Mouse (Mus musculus): Measurements from ENCODE around the gene Gss. TPM values are rescaled to one million over a fixed set of nuclear protein-coding genes. Genes with fewer than 3 reads are reported as not detected.
A peak's percentile ranks its signal among the peaks of the same experiment; 100 is the strongest.

Gss gene
- polyA plus RNA-seq, 1 experiment from 2014 or later = 49.3 TPM

DNA sequence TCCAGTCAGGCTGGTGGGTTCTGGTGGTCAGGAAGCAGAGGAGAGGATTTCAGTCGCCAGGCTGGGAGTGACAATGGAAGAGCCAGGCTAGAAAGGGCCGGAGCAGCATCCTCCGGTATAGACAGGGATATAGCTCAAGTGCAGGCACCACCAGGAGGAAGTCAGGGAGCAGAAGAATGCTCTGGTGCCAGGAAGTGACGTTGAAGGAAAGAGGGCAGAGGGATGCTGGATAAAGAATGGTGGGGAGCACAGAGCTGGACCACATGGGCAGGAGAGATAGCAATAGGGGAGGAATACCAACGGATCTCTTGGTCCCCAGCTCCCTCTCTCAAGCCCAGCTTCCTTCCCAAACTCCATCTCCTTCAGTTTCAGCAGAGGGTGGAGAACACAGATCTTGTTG, 79.1 kb downstream of the Gss start:
- DNase-seq = no peak
- Histone ChIP-seq H3K36me3 (replicated peaks; ENCODE audit: insufficient read depth, low read length) (no peaks in the 10 kb centered on the region), H3K9ac (replicated peaks) (no peak overlapping the region), H3K4me1 (ENCODE audit: insufficient read depth) (peaks cover 12% of the 10 kb centered on the region; the same call in 1 of the 2 replicates), H3K4me2 (ENCODE audit: low read depth, low read length) (no peak overlapping the region), H3K9me3 (ENCODE audit: low read length) (no peaks in the 10 kb centered on the region), H3K27me3 (ENCODE audit: insufficient read depth, low read length) (peaks cover 28% of the 10 kb centered on the region), H3K27ac (ENCODE audit: low read depth) (no peak overlapping the region), H3K4me3 (ENCODE audit: low read depth, low read length) (no peak overlapping the region)
- no peak for TF ChIP-seq CTCF (IDR thresholded peaks at IDR 0.05; ENCODE audit: low read depth)
- TF ChIP-seq EP300 (IDR thresholded peaks at IDR 0.05; ENCODE audit: low read depth) = no peak
- ATAC-seq = no peak
- 42% methylated on average over 5 of the region's 5 CpGs for WGBS (ENCODE audit: insufficient replicate concordance)

MicroRNA genes within 50 kb of the gene (microRNA counts, 519-probe panel; counts per million panel counts)
- not detected for microRNA mmu-miR-499

Small RNAs within 50 kb of the gene (microRNA-seq; reads per million reads assigned to microRNA genes)
- 50.7 reads per million, percentile 37 among the genes with 10 or more reads in this experiment for gene Mir499

Other genes starting within 250 kb of the Gss start
- gene Pigu, start 235.4 kb downstream of the Gss start, polyA plus RNA-seq (2015; fragmentation: Nextera tagmentation; extraction: Ambion mirVana) = 15.3 and 15.9 TPM in 2 replicates
- 28.0 and 29.5 TPM in 2 replicates for gene Trp53inp2, start 211.8 kb downstream of the Gss start, polyA plus RNA-seq (2015; fragmentation: Nextera tagmentation; extraction: Ambion mirVana)
- 6.3 and 6.4 TPM in 2 replicates for gene Ncoa6, start 118.9 kb downstream of the Gss start, polyA plus RNA-seq (2015; fragmentation: Nextera tagmentation; extraction: Ambion mirVana)
- gene Acss2, start 74.9 kb downstream of the Gss start, polyA plus RNA-seq (2015; fragmentation: Nextera tagmentation; extraction: Ambion mirVana) = 7.5 and 8.2 TPM in 2 replicates
- gene Ggt7, start 74.6 kb downstream of the Gss start, polyA plus RNA-seq (2015; fragmentation: Nextera tagmentation; extraction: Ambion mirVana) = 0.22 and 0.25 TPM in 2 replicates
- 0.15 and 0.38 TPM in 2 replicates for gene Myh7b, start 18.4 kb upstream of the Gss start, polyA plus RNA-seq (2015; fragmentation: Nextera tagmentation; extraction: Ambion mirVana)
- 41.5 and 43.2 TPM in 2 replicates for gene Trpc4ap, start 99.6 kb upstream of the Gss start, polyA plus RNA-seq (2015; fragmentation: Nextera tagmentation; extraction: Ambion mirVana)
- 28.4 and 30.2 TPM in 2 replicates for gene Edem2, start 136.7 kb upstream of the Gss start, polyA plus RNA-seq (2015; fragmentation: Nextera tagmentation; extraction: Ambion mirVana)
- not detected in 2 replicates for gene Gm17581, start 143.1 kb upstream of the Gss start, polyA plus RNA-seq (2015; fragmentation: Nextera tagmentation; extraction: Ambion mirVana)
- gene Procr, start 158.3 kb upstream of the Gss start, polyA plus RNA-seq (2015; fragmentation: Nextera tagmentation; extraction: Ambion mirVana) = 1.1 and 1.7 TPM in 2 replicates
- not detected in 2 replicates for gene Mmp24, start 182.5 kb upstream of the Gss start, polyA plus RNA-seq (2015; fragmentation: Nextera tagmentation; extraction: Ambion mirVana)
- 6.6 and 7.5 TPM in 2 replicates for gene BC029722, start 226.6 kb upstream of the Gss start, polyA plus RNA-seq (2015; fragmentation: Nextera tagmentation; extraction: Ambion mirVana)
- 120 and 130 TPM in 2 replicates for gene Eif6, start 234.1 kb upstream of the Gss start, polyA plus RNA-seq (2015; fragmentation: Nextera tagmentation; extraction: Ambion mirVana)
- gene Fam83c, start 242.0 kb upstream of the Gss start, polyA plus RNA-seq (2015; fragmentation: Nextera tagmentation; extraction: Ambion mirVana) = 0.15 and 0.19 TPM in 2 replicates